Mouse (Mus musculus): ENCODE measurements at regions not wholly inside any gene's neighbourhood (a gene's known extent, or its start where the extent isn't known, plus 50 kb on each side); places are given as distances from the start of the nearest gene placed in this dataset.

DNA sequence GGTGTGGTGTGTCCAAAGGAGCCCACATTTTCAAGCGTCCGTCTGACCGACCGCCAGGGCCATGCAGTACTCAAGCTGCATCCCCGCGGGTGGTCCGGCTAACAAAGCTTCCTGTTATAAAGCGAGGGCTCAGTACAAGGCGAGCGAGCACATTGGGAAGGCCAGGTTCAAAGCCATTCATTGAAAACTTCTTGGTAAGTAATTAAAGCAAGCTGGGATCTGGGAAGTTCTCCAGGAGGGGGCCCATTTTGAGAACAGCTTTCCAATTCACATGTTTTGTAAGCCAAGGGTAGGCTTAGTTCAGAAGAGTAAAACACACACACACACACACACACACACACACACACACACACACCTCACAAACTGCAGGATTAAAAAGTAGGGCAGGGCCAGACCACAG is 57.3 kb upstream of the Prep start:
- H3K4me3 ChIP-seq (ENCODE audit: low read length): no peak overlapping the region
- H3K27me3 ChIP-seq (ENCODE audit: control insufficient read depth, insufficient read depth, low read depth, low read length): no peaks in the 10 kb centered on the region
- no peaks in the 10 kb centered on the region for H3K4me1 ChIP-seq (replicated peaks; ENCODE audit: control insufficient read depth, insufficient read depth, low read length)
- H3K36me3 ChIP-seq (ENCODE audit: control insufficient read depth, insufficient read depth, low read length): no peaks in the 10 kb centered on the region
- no peak overlapping the region for H3K9ac ChIP-seq (ENCODE audit: low read length)
- H3K9me3 ChIP-seq (ENCODE audit: control insufficient read depth, low read length): no peaks in the 10 kb centered on the region
- ATAC-seq (ENCODE audit: low read depth): peak; percentile 34; the same call in 1 of the 2 replicates
- no peak overlapping the region for H3K4me2 ChIP-seq (ENCODE audit: low read depth, low read length)
- WGBS: 49% methylated on average over 10 of the region's 10 CpGs
- no peak overlapping the region for H3K27ac ChIP-seq (ENCODE audit: low read length)

DNA sequence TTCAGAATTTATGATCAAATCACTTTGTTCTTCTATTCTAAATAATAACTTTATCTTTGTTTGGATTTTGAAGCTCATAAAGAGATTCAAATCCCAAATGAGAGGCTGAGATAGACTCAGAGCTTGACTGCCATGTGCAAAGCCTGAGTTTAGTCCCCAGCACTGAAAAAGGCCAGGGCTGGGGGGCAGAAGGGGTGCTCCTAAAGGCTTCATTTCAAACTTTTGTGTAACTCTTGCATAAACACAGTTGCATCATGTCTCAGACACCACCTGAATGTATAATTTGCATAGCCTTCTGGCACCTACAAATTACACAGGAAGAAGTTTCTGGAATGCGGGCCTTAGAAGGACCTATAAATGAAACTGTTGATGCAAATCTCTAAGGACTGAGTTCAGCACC is 57.8 kb upstream of the Prep start:
- H3K4me3 ChIP-seq (ENCODE audit: low read length): no peak overlapping the region
- ATAC-seq (ENCODE audit: low read depth): no peak
- no peak overlapping the region for H3K9ac ChIP-seq (ENCODE audit: low read length)
- no peaks in the 10 kb centered on the region for H3K9me3 ChIP-seq (ENCODE audit: control insufficient read depth, low read length)
- no peak overlapping the region for H3K4me2 ChIP-seq (ENCODE audit: low read depth, low read length)
- H3K4me1 ChIP-seq (replicated peaks; ENCODE audit: control insufficient read depth, insufficient read depth, low read length): no peaks in the 10 kb centered on the region
- 82% methylated on average over 1 of the region's 1 CpGs for WGBS
- H3K27ac ChIP-seq (ENCODE audit: low read length): no peak overlapping the region
- no peaks in the 10 kb centered on the region for H3K27me3 ChIP-seq (ENCODE audit: control insufficient read depth, insufficient read depth, low read depth, low read length)
- no peaks in the 10 kb centered on the region for H3K36me3 ChIP-seq (ENCODE audit: control insufficient read depth, insufficient read depth, low read length)

DNA sequence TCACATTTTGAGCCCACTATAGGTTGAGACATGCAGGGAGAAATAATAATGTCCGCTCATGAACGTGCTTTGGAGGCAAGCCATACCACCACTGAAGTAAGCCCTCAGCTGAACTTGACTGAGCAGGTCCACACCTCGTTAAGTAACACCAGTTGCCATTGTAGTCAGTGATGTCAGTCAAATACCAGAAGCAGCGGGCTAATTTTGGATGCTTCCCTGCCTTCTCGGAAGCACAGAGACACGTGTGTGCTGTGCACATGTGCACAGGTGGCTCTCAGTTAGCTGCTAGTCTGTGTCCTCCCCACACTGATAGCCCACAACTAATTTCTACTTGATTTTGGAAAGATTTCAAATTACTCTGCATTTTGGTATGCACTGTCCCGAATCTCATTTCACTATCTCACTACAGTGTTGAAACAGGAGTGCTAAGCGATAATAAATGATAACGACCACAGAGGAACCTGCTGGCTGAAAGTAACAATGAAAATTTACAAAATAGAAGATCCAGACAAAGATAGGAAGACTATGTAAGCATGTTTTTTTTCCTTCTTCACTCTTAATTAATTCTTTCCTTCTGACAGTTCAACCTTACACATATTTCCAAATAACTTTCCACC is 62.9 kb upstream of the Prep start:
- Histone ChIP-seq H3K36me3 (ENCODE audit: control insufficient read depth, insufficient read depth, low read length) (no peaks in the 10 kb centered on the region), H3K9ac (ENCODE audit: low read length) (no peak overlapping the region), H3K4me2 (ENCODE audit: low read depth, low read length) (no peak overlapping the region), H3K27me3 (ENCODE audit: control insufficient read depth, insufficient read depth, low read depth, low read length) (no peaks in the 10 kb centered on the region), H3K4me3 (ENCODE audit: low read length) (no peak overlapping the region), H3K27ac (ENCODE audit: low read length) (no peak overlapping the region), H3K9me3 (ENCODE audit: control insufficient read depth, low read length) (no peaks in the 10 kb centered on the region), H3K4me1 (replicated peaks; ENCODE audit: control insufficient read depth, insufficient read depth, low read length) (peaks cover 18% of the 10 kb centered on the region)
- WGBS: 54% methylated on average over 9 of the region's 9 CpGs
- no peak for ATAC-seq (ENCODE audit: low read depth)

DNA sequence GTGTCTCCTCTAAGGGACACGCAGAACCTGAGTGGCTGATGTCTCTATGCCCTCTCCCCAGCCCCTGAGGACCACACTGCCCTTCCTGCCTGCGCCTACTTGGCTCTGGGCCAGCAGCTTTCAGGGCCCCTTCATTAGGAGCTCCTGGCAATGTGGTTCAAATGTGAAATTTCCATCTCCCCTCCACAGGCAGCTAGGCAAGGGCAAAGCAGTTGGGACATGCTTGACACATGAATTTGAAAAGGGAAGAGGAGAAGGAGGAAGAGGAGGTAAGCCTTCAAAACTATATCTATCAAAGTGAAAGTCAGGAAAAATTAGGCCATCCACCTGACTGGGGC is 63.7 kb upstream of the Prep start:
- Histone ChIP-seq H3K9ac (ENCODE audit: low read length) (peak overlapping the region; percentile 49), H3K27ac (ENCODE audit: low read length) (no peak overlapping the region), H3K4me1 (replicated peaks; ENCODE audit: control insufficient read depth, insufficient read depth, low read length) (peaks cover 18% of the 10 kb centered on the region), H3K9me3 (ENCODE audit: control insufficient read depth, low read length) (no peaks in the 10 kb centered on the region), H3K27me3 (ENCODE audit: control insufficient read depth, insufficient read depth, low read depth, low read length) (no peaks in the 10 kb centered on the region), H3K36me3 (ENCODE audit: control insufficient read depth, insufficient read depth, low read length) (no peaks in the 10 kb centered on the region), H3K4me2 (ENCODE audit: low read depth, low read length) (peak overlapping the region; percentile 39), H3K4me3 (ENCODE audit: low read length) (peak overlapping the region; percentile 27; the same call in 1 of the 2 replicates)
- WGBS: 21% methylated on average over 2 of the region's 2 CpGs
- peak; percentile 33; the same call in 1 of the 2 replicates for ATAC-seq (ENCODE audit: low read depth)

DNA sequence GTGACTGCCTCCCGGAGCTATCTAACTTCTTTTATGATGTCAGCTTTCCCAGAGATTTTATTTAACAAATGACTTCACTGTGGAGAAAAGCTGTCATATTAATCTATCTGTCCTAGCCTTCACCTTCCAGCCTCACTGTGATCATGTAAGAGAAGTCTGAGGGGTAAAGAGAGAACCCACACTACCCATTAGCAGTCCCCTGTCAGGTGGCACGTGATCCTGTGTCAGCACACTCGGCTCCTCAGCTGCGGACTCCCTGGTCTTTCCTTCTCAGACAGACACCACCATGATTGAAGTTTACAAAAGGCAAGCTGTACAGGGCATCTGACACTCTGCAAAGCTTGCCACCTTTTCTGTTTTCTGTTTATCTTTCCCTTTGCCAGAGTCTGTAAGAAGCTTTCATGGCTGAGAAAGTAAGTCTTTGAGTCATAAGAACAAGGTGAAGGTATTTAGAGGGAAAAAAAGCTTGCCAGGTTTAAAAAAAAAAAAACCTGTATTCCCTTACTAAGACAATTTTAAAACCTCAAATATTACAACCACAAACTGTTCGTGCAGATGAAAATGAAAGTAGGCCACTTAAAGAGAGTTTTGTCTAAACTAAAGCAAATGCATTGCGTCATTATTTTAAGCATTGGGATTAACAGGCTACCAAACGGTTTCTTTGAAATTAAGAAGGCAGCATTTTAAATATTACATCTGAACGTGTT is 64.2 kb upstream of the Prep start:
- Histone ChIP-seq H3K4me1 (replicated peaks; ENCODE audit: control insufficient read depth, insufficient read depth, low read length) (peaks cover 22% of the 10 kb centered on the region), H3K27ac (ENCODE audit: low read length) (no peak overlapping the region), H3K36me3 (ENCODE audit: control insufficient read depth, insufficient read depth, low read length) (no peaks in the 10 kb centered on the region), H3K4me3 (ENCODE audit: low read length) (peak overlapping the region; percentile 27; the same call in 1 of the 2 replicates), H3K9me3 (ENCODE audit: control insufficient read depth, low read length) (no peaks in the 10 kb centered on the region), H3K9ac (ENCODE audit: low read length) (peak overlapping the region; percentile 49), H3K4me2 (ENCODE audit: low read depth, low read length) (peak overlapping the region; percentile 39), H3K27me3 (ENCODE audit: control insufficient read depth, insufficient read depth, low read depth, low read length) (no peaks in the 10 kb centered on the region)
- ATAC-seq (ENCODE audit: low read depth): no peak
- 21% methylated on average over 8 of the region's 8 CpGs for WGBS

DNA sequence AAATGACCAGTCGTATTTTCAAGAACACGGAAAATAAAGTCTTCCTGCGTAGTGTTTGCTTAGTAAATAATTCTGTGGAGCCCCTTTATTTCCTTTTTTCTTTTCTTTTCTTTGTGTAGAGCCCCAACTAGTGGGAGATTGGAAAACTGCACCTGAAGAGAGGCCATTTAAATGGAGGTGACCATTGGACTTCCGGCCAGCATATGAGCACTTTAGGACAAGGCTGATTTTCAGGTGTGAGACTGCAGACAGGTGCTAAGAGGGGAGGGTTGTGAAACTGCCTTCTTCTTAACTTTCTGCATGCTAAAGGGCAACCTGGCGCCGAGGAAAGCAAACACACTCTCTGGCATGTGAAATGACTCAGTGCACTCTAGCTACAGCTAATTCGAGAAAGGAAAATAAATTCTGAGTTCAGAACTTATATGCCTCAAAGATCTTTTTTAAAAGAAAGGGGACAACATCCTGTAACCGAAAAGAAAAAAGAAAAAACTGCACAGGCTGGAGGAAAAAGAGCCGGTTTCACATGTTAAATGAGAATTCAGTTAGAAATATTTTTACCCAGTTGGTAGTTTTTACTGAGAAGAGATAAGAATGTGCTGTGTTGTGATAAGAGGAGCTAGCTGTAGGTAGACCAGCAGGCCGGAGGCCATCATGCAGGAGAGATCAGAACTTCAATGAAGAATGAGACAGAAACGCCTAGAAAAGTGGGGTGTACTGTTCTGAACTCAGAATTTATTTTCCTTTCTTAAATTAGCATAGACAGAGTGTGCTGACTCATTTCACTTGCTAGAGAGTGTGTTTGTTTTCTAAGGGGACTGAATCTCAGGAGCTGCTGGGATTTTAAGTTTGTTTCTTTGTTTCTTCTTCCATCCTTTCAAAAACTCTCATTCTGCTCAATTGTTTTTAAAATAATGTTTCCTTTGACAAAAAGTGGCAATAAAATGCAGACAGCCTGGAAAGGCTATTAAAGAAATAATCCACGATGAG is 65.8 kb upstream of the Prep start:
- 24% methylated on average over 12 of the region's 12 CpGs for WGBS
- no peaks in the 10 kb centered on the region for H3K27me3 ChIP-seq (ENCODE audit: control insufficient read depth, insufficient read depth, low read depth, low read length)

DNA sequence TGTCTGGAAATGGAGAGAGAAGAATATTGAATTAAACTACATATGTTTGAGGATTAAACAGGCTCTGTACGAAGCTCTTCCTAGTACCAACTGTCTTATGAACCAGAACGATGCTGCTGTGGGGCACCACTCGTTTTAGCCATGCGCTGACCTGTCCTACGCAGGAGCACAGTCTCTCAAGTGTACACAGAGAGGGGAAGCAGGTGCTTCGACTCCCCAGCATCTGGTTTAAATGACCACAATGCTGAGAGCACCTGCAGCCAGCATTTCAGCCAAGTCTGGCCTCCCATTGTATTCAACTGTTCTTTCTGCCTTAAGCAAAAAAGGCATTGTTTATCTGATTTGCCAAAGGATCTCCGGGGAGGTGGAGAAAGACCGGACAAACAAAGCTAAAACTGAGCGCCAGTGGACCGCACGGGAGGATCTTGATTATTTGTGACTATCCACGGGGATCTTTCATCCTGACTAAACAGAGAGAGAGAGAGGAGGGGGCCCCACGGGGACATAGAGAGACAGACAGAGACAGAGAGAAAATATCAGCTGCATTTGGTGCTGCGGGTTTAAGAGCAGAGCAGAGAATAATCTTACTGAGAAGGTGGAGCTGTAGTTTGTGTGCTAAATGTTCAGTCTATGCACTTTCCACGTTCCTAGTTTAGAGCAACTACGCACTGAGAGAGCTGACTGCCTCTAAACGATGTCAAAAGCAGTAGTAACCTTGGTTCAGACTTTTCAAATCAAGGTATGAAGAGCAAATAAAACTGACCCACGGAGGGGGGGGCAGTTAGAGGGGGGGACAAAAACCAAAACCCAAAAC is 66.8 kb upstream of the Prep start:
- ATAC-seq (ENCODE audit: low read depth): peak; percentile 24; the same call in 1 of the 2 replicates
- H3K4me2 ChIP-seq (ENCODE audit: low read depth, low read length): peak overlapping the region; percentile 76
- H3K9ac ChIP-seq (ENCODE audit: low read length): peak overlapping the region; percentile 64
- no peaks in the 10 kb centered on the region for H3K9me3 ChIP-seq (ENCODE audit: control insufficient read depth, low read length)
- H3K4me3 ChIP-seq (ENCODE audit: low read length): peak overlapping the region; percentile 44
- H3K36me3 ChIP-seq (ENCODE audit: control insufficient read depth, insufficient read depth, low read length): no peaks in the 10 kb centered on the region
- H3K4me1 ChIP-seq (replicated peaks; ENCODE audit: control insufficient read depth, insufficient read depth, low read length): peaks cover 28% of the 10 kb centered on the region
- H3K27me3 ChIP-seq (ENCODE audit: control insufficient read depth, insufficient read depth, low read depth, low read length): no peaks in the 10 kb centered on the region
- WGBS: 19% methylated on average over 18 of the region's 18 CpGs
- H3K27ac ChIP-seq (ENCODE audit: low read length): peak overlapping the region; percentile 68

More for the DNA sequence above, 65.8 kb upstream of the Prep start:
- peaks cover 28% of the 10 kb centered on the region for H3K4me1 ChIP-seq (replicated peaks; ENCODE audit: control insufficient read depth, insufficient read depth, low read length)
- H3K4me3 ChIP-seq (ENCODE audit: low read length): peak overlapping the region; percentile 44
- H3K4me2 ChIP-seq (ENCODE audit: low read depth, low read length): peak overlapping the region; percentile 76
- H3K9ac ChIP-seq (ENCODE audit: low read length): peak overlapping the region; percentile 64
- ATAC-seq (ENCODE audit: low read depth): peak; percentile 50
- no peaks in the 10 kb centered on the region for H3K9me3 ChIP-seq (ENCODE audit: control insufficient read depth, low read length)
- no peaks in the 10 kb centered on the region for H3K36me3 ChIP-seq (ENCODE audit: control insufficient read depth, insufficient read depth, low read length)
- peak overlapping the region; percentile 68 for H3K27ac ChIP-seq (ENCODE audit: low read length)

DNA sequence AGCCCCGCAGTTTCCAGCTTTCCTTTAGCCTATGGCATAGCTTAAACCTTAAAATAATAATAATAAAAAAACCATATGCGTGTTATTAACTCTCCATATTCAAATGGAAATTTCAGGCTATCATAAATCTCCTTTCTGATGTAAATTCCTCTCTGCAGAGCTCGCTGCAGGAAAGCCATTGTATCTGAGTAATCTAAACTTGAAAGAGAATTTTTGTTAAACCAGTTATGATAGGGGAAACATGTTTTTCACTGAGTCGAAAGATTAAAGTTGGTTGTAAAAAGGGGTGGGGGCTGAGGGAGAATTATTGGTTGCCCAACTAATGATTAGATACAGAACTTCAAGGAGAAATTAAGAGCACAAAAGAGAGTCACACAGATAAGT is 69.1 kb upstream of the Prep start:
- WGBS: 9% methylated on average over 4 of the region's 4 CpGs
- peak overlapping the region; percentile 37; the same call in 1 of the 2 replicates for H3K9ac ChIP-seq (ENCODE audit: low read length)
- no peaks in the 10 kb centered on the region for H3K9me3 ChIP-seq (ENCODE audit: control insufficient read depth, low read length)
- H3K4me3 ChIP-seq (ENCODE audit: low read length): no peak overlapping the region; the same call in 1 of the 2 replicates
- peak overlapping the region; percentile 47 for H3K4me2 ChIP-seq (ENCODE audit: low read depth, low read length)
- no peaks in the 10 kb centered on the region for H3K36me3 ChIP-seq (ENCODE audit: control insufficient read depth, insufficient read depth, low read length)
- H3K4me1 ChIP-seq (replicated peaks; ENCODE audit: control insufficient read depth, insufficient read depth, low read length): peaks cover 30% of the 10 kb centered on the region
- no peaks in the 10 kb centered on the region for H3K27me3 ChIP-seq (ENCODE audit: control insufficient read depth, insufficient read depth, low read depth, low read length)
- peak overlapping the region; percentile 85 for H3K27ac ChIP-seq (ENCODE audit: low read length)
- 0 out of 2 replicates have a peak, but pooled peaks have one; percentile 0 for ATAC-seq (ENCODE audit: low read depth)

Data from lung, embryonic 16.5 days (tissue).